Mouse (Mus musculus): Measurements from ENCODE around the gene Helz2.

The Helz2 gene

DNA sequence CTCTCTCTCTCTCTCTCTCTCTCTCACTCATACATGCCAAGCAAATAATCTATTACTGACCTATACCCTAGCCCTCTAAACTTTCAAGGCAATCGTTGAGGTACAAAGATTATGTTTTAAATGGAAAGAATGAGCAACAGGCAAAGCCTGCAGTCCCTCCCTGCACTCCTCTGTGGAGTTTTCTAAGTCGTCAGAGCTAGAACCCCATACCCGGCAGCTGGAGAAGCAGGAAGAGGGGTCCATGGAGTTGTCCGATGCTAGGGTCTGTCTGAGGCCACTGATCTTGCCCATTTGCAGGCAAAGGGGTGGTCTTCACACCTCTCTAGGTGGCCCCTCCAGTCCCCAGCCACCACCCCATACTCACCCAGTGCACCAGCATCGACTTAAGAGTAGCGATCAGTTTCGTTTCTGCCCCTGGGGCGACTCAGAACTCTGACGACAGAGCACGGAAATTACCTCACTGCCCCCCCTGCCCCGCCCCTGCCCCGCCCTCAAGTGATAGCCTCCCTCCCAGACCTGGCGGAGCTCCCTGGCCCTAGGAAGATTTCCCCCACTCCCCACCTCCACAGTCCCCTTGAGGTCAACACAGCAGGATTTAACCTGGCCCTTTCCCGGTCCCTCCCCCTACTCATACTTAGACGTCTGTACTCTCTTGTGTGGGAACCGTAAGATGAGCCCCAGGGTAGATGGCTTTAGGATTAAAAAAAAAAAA is at the start of gene Helz2:
Gene Helz2 (minus strand): TSS at position 426 of the 712 bp plus-strand sequence.
- DNase-seq (ENCODE audit: low read depth, low spot score), result no peak

- DNase-seq (ENCODE audit: low read depth, low spot score), result no peak
These were observed 49.1 kb upstream of the Helz2 start for GRCm38 (mm10) chr2:181290937-181291336.

- no peak for DNase-seq (ENCODE audit: low read depth, low spot score)
These were observed 46.9 kb upstream of the Helz2 start for GRCm38 (mm10) chr2:181288691-181289090.

DNA sequence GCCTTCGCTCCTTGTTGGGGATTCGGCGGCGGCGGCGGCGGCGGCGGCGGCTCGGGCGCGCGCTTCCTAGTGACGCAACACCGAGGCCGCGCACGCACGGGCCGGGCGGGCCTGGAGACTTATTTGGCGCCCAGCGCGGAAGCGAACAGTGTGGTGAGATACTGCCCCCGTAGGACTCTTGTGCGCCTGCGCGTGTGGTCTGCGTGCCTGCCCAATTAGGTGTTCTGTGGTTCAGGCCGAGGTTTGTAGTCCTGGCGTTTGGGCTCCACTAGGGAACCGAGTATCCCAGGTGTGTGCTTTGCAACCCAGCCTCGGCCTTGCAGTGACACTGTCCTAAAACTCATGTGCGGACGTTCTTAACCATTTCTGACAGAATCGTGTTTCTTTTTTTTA is 46.1 kb upstream of the Helz2 start, which contains the start of gene Gmeb2:
Gene Gmeb2 (minus strand): TSS at position 78 of the 393 bp plus-strand sequence.
- peak; percentile 89 for DNase-seq (ENCODE audit: low read depth, low spot score)

- no peak for DNase-seq (ENCODE audit: low read depth, low spot score)
These were observed 45.6 kb upstream of the Helz2 start for GRCm38 (mm10) chr2:181287338-181287957.

- DNase-seq (ENCODE audit: low read depth, low spot score), result no peak
These were observed 45.0 kb upstream of the Helz2 start for GRCm38 (mm10) chr2:181286629-181287337.

- no peak for DNase-seq (ENCODE audit: low read depth, low spot score)
These were observed 38.1 kb upstream of the Helz2 start for GRCm38 (mm10) chr2:181279968-181280367.

- DNase-seq (ENCODE audit: low read depth, low spot score), result no peak
These were observed 36.0 kb upstream of the Helz2 start for GRCm38 (mm10) chr2:181277866-181278265.

DNA sequence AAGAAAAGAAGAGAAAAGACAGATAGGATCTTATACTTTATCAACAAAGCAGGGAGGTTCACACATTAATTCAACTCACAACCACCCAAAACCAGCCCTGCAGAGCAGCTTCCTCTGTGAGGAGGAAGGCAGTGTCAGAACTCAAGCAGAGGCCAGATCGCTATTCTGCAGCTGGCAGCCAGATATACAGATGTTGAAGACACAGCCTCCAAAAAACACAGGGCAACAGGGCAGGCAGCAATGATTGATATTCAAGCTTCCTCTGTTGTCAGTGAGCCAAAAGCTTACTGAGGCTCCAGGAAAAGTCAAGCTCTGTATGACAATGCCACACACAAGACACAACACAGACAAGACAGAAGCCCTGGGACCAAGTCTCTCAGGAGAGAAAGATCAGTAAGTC is 34.9 kb upstream of the Helz2 start:
- no peak for DNase-seq (ENCODE audit: low read depth, low spot score)

- no peak for DNase-seq (ENCODE audit: low read depth, low spot score)
These were observed 32.8 kb upstream of the Helz2 start for GRCm38 (mm10) chr2:181274639-181275038.

DNA sequence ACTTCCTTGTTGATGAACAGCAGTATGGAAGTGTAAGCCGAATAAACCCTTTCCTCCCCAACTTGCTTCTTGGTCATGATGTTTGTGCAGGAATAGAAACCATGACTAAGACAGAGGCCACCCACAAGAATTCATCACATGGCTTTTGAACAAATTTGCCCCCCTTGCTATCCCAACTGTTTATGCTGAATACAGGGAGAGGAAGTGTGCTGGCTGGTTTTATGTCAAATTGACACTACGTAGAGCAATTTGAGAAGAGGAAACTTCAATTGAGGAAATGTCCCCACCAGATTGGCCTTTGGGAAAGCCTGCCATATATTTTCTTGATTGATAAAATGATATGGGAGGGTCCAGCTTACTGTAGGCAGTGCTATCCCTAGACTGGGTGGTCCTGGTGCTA is 32.0 kb upstream of the Helz2 start:
- no peak for DNase-seq (ENCODE audit: low read depth, low spot score)

- no peak for DNase-seq (ENCODE audit: low read depth, low spot score)
These were observed 30.3 kb upstream of the Helz2 start for GRCm38 (mm10) chr2:181272092-181272491.

DNA sequence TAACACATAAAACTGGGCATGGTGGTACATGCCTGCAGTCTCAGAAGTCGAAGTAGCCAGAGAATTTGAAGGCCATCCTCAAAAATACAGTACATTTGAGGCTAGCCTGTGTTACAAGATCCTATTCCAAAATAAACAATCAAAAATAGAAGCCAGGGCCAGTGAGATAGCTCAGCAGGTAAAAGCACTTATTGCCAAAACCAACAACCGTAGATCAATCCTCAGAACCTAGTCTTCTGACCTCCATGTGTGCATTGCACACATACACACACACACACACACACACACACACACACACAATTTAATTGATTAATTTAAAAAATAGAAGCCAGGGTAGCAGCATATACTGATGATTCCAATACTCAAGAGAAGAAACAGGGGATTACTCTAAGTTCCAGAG is 25.0 kb upstream of the Helz2 start:
- DNase-seq (ENCODE audit: low read depth, low spot score), result no peak

DNA sequence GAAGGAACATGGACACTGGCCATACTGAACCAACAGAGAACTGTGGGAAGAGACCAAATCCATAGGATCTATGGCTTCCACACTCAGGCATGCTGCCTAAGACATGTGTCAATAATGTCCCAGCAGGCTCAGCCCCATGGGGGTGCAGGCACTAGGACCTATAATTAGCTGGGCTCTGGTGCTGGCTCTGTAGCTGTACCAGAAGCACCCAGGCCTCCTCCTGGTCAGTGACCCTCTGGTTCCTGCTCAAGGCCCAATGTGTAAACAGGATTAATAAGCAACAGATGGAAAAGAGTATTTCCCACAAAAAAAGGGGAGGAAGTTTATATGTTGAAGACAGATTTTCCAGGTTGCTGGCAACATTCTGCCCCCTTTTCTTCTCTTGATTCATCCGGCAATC is 11.4 kb upstream of the Helz2 start:
- no peak for DNase-seq (ENCODE audit: low read depth, low spot score)

DNA sequence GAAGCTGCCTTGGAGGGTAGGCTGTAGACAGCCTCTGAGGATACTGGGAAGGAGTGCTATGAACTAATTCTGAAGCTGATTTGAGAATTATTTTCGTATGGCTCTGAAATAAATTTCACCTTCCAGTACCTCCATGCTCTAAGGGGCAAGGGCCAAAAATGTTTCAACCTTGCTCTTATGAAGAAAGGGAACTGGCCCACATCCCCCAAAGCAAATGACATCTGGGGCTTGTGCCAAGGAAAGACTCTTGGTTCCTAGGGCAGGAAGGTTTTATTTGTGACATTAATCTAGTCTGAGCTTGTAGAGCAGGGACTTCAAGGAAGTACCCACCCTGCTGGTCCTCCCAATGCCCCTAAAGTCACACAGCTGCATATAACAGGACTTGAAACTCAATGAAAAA is 10.0 kb upstream of the Helz2 start:
- DNase-seq (ENCODE audit: low read depth, low spot score), result no peak

DNA sequence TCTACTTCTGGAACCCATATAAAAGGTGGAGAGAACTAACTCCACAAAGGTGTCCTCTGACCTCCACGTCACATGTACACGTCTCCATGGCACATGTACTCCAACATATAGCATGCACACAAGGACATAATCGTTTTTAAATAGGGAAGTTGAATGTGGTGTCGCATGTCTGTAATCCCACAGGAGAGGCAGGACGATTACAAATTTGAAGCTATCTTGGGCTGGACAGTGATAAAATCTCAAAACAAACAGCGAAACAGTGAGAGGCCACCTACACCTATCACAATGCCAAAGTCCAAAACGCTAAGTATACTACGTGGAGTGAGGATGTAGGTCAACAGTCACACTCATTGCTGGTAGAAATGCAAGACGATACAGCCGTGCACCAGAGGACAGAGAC is 7.4 kb upstream of the Helz2 start:
- DNase-seq (ENCODE audit: low read depth, low spot score), result no peak

DNA sequence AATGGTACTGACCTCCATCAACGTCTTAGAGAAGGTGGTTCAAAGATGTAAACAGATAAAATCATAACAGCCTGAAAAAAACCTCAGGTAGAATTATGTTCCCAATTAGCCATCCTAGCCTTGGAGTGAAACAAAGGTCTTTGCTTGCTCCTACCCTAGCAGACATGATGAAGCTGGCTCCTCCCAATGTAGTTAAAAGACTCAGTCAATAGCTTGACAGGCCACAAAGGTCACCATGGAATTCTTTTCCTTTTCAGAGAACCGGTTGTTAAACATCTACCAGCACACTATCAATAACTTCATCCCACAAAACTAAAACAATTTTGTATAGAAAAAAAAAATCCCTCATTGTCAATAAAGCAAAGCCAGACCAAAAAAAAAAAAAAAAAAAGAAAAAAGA is 3.2 kb upstream of the Helz2 start:
- no peak for DNase-seq (ENCODE audit: low read depth, low spot score)

DNA sequence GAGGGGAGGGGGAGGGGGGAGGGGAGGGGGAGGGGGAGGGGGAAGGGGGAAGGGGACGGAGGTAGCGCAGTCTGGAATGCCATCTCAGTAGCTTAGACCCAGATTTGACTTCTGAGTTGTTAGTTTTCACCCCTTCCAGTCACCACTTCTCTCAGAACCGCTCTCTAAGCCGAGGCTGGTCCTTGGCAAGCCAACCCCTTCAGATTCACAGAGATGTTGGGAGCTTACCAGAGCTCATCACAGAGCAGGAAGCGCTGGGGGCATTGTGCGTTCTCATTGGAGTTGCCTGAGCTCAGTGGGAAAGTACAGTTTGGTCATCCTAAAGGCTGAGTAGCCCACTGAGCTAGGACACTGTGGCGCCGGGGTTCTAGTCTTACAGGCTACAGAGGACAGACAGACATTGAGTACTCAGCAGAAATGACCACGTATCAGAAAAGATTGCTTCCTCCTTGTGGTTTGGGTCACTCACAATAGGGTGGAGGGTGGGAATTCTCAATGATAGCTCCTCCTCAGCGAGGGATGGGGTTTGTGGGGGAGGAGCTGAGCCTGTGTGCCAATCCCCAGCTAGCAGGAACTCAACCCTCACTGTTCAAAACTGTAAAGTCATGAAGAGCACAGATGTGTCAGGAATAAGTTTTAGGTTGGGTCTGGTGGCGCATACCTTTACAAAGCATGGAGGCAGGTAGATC is 2.0 kb upstream of the Helz2 start:
- no peak for DNase-seq (ENCODE audit: low read depth, low spot score)

DNA sequence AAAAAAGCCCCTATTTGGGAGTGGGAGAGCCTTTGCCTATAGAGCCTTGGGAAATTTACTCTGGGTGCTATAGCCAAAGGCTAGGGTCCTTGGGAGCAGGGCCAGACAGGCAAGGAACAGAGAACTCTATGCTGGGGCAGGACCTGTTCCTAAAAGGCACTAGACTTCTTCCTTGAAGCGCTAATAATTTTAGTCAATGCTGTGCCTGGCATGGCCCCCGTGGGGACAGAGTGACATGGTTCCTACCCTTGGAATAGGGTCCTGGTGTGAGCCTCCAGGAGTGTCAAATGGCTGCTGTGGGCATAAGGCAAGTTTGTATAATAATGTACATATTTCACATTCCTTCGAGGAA is 463 bp upstream of the Helz2 start:
- no peak for DNase-seq (ENCODE audit: low read depth, low spot score)

DNA sequence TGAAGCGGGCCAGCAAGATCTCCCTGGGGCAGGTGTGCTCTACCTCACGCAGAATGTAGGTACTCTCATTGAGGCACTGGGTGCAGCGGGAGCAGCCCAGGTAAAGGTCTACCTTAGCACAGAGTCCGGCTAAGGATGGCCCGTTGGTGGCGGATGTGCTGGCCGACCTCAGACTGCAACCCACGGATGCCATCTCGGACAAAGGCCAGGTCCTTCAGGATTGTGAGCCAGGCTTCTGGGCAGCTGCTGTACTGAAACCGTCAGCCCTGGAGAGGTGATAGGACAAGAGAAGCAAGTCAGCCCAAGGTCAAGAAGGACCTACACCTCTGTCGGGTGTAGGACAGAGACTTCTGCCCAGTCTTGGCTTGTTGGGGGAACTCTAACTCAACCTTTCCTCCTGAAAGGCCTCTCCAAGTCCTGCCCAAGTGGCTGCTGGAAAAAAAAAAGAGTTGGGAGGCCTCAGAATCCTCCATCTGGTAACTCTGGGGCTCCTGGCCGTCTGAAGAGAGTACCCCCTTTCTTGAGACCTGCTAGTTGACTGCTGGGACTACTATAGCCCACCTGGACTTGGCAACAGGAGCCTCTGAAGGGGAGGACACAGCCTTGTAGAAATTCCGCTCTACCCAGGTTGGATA is 904 bp downstream of the Helz2 start:
- no peak for DNase-seq (ENCODE audit: low read depth, low spot score)

- DNase-seq (ENCODE audit: low read depth, low spot score), result no peak
These were observed 2.6 kb downstream of the Helz2 start for GRCm38 (mm10) chr2:181239261-181239660.

DNA sequence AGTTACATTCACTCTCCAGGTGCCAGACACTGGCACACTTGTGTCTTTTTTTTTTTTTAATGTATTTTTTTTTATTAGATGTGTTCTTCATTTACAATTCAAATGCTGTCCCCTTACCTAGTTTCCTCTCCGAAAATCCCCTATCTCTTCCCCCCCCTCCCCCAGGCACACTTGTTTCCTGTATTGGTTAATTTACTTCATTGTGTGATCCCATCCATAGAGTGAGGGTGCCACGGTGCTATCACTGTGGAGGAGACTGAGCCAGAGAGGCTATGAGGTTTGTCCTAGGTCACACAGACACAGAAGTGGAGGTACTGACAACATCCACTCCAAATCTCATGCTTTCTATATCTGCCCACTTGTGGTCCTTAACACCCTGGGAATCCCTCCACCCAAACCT is 3.0 kb downstream of the Helz2 start:
- DNase-seq (ENCODE audit: low read depth, low spot score), result no peak
